Mouse (Mus musculus): ENCODE measurements around the gene Rab6a.
"Not testable (repeated sequence)": the region's sequence is repeated elsewhere in the genome, so short reads cannot be mapped to it uniquely, and the experiment has no call there.

Gene Rab6a

GRCm38 (mm10) chr7:100607214-100608129, at the start of gene Rab6a:
Rab6a (plus strand) TSS chr7:100607410.
- peak; percentile 97 for DNase-seq (ENCODE audit: low spot score)

GRCm38 (mm10) chr7:100559331-100559730, 47.9 kb upstream of the Rab6a start:
- DNase-seq (ENCODE audit: low spot score), result no peak

GRCm38 (mm10) chr7:100561861-100562587, 45.2 kb upstream of the Rab6a start:
- no peak for DNase-seq (ENCODE audit: low spot score)

GRCm38 (mm10) chr7:100567238-100567637, 40.0 kb upstream of the Rab6a start:
- not testable (repeated sequence) for DNase-seq (ENCODE audit: low spot score)

GRCm38 (mm10) chr7:100569907-100570306, 37.3 kb upstream of the Rab6a start:
- DNase-seq (ENCODE audit: low spot score), result no peak

- DNase-seq (ENCODE audit: low spot score), result no peak
Measured at GRCm38 (mm10) chr7:100570930-100571715, 36.1 kb upstream of the Rab6a start.

GRCm38 (mm10) chr7:100572061-100572460, 35.1 kb upstream of the Rab6a start:
- DNase-seq (ENCODE audit: low spot score), result no peak

- DNase-seq (ENCODE audit: low spot score), result no peak
Measured at GRCm38 (mm10) chr7:100572704-100573103, 34.5 kb upstream of the Rab6a start.

GRCm38 (mm10) chr7:100578794-100579193, 28.4 kb upstream of the Rab6a start:
- peak; percentile 17 for DNase-seq (ENCODE audit: low spot score)

- no peak for DNase-seq (ENCODE audit: low spot score)
Measured at GRCm38 (mm10) chr7:100582235-100582634, 25.0 kb upstream of the Rab6a start.

GRCm38 (mm10) chr7:100582727-100583236, 24.4 kb upstream of the Rab6a start:
- DNase-seq (ENCODE audit: low spot score), result peak; percentile 89

- DNase-seq (ENCODE audit: low spot score), result no peak
Measured at GRCm38 (mm10) chr7:100589816-100590215, 17.4 kb upstream of the Rab6a start.

GRCm38 (mm10) chr7:100590504-100590844, 16.7 kb upstream of the Rab6a start:
- no peak for DNase-seq (ENCODE audit: low spot score)

GRCm38 (mm10) chr7:100590845-100591521, 16.2 kb upstream of the Rab6a start:
- peak; percentile 84 for DNase-seq (ENCODE audit: low spot score)

GRCm38 (mm10) chr7:100591522-100591852, 15.7 kb upstream of the Rab6a start:
- DNase-seq (ENCODE audit: low spot score), result no peak

GRCm38 (mm10) chr7:100593349-100593748, 13.9 kb upstream of the Rab6a start:
- no peak for DNase-seq (ENCODE audit: low spot score)

- DNase-seq (ENCODE audit: low spot score), result no peak
Measured at GRCm38 (mm10) chr7:100600211-100600610, 7.0 kb upstream of the Rab6a start.

- DNase-seq (ENCODE audit: low spot score), result peak; percentile 38
Measured at GRCm38 (mm10) chr7:100608130-100608741, 1.0 kb downstream of the Rab6a start, which contains the start of gene Mrpl48. Mrpl48 (minus strand) TSS chr7:100608301.

GRCm38 (mm10) chr7:100608910-100609309, 1.7 kb downstream of the Rab6a start:
- DNase-seq (ENCODE audit: low spot score), result no peak

- no peak for DNase-seq (ENCODE audit: low spot score)
Measured at GRCm38 (mm10) chr7:100616121-100616857, 9.1 kb downstream of the Rab6a start.

All from adipocyte (in vitro differentiated cells).